Mouse (Mus musculus) urinary bladder, adult 18-20 months (tissue): ENCODE results near the gene Lamtor2.

Experiments
- DNase-seq, 2 experiments: peaks; one replicate each; pipeline ENCODE4 v3.0.0; 2022; ENCODE audit warnings: low spot score in 2 of 2, mixed read lengths in 2 of 2

Gene Lamtor2

DNA sequence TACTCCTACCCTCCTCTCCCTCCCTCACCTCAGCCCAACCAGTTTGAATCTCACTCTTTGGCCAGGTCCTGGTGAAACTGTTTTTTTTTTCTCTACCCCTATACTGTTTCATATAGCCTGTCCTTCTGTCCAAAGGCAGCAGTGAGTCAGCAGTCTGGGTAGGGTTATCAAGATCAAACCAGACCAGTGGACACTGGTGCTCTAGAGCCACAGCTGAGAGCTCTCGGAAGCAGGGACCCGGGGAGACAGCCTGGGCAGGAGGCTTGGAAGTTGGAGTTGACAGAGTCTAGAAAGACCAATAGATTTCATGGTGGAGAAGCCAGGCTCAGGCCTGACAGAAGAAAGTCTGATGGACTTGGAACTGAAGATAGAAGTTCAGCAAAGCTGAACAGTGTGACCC, 15.7 kb upstream of the Lamtor2 start:
- no peak for DNase-seq

DNA sequence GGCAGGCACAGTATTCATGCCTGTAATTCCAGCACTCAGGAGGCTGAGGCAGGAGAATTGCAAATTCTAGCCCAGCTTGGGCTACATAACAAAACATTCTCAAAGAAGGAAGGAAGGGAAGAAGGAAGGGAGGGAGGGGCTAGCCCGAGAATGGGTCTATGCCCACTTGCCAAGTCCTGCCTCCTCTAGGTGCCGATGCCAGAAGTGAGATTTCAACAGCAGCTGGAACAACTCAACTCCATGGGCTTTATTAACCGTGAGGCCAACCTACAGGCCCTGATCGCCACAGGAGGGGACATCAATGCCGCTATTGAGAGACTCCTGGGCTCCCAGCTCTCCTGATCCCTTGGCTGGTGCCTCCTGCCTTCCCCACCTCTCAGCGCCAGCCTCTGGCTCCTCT, 15.0 kb upstream of the Lamtor2 start:
- DNase-seq = no peak

DNA sequence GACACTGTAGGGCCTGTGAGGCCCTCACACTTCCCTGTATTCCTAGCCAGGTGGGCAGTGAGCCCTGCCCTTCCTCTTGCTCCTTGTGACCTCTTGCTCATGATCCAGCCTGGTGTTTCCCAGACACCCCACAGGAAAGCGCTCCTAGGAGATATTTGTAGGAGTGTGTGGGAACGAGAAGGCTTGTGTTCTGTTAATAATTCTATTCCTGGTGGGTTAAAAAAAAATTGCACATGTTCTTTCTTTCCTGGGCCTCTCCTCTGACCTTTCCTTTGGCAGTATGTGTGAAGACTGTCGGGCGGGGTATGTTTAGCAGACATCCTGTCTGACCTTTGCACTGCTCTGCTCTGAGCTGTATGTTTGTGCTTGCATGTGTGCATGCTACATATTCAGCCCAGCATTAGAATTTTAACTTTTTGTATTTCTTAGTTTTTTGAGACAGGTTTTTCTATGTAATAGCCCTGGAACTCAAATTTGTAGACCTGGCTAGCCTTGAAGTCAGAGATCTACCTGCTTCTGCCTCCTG, 13.7 kb upstream of the Lamtor2 start:
- DNase-seq = no peak

DNA sequence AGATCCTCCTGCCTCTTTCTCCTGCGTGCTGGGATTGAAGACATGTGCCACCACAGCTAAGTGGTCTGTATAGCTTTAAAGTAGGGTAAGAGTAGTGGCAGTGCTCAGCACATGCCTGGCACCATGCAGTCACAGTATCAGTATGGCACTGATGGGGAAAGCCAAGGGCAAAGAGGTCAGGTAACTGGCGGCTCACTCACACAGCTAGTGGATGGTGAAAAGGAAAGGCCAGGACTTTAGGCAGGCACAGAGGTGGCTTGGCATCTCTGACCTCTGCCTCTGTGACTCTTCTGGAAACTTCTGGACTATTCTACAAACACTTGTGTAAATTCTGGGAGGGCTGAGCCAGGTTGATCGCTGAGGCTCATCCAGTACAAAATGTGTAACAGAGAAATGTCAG, 13.2 kb upstream of the Lamtor2 start:
- no peak for DNase-seq

DNA sequence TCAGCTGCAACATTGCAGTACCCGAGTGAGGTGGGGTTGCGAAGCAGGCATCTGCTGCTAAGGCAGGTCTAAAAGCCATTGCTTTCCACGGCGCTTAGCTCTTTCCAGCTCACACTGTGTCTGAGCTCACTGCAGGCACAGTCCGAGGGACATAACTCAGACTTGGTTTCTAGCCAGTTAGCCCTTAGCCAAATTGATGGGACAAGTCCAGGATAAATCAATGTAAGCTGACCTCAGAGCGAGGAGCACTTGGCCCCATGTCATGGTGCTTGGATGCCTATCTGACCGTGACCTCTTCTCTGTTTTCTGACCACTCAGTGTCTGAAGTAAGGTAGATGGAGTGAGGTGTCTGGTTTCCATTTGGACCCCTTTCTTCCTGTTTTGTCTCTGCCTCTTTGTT, 11.1 kb upstream of the Lamtor2 start:
- DNase-seq = no peak

DNA sequence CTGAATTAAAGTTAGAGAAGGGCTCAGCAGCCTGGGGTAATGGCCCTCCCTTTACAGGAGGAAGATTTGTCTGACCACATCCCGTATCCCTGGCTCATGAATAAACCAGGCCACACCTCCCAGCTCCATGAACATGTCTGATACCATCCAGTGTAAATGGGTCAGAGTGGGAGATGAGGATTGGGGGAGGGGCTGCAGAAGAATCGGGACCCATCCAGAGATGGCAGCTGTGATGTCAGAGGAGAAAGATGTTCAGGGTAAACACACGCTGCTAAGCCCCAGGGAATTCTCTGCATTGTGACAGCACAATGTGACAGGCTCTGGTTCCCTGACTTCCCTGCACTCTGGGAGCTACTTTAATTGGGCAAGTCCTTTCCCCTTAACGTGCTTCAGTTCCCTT, 10.6 kb upstream of the Lamtor2 start:
- no peak for DNase-seq

DNA sequence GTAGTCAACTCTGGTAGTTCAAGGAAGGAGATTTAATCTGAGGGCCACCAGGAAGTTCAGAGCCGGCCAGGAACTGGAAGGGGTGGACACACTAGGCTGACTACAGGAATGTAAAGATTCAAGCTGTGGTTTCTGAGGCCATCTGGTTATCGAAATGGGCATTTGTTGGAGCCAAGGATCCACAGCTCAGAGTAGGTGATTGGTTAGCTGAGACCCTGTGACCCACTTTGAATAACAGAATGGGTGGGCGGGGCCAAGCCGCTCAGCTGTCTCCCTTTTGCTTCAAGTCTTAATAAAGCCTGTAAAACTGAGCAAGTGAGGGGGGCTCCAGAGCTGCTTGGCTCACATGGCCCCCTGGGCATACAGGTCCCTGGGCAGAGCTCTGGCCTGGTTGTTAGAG, 9.1 kb upstream of the Lamtor2 start:
- no peak for DNase-seq

DNA sequence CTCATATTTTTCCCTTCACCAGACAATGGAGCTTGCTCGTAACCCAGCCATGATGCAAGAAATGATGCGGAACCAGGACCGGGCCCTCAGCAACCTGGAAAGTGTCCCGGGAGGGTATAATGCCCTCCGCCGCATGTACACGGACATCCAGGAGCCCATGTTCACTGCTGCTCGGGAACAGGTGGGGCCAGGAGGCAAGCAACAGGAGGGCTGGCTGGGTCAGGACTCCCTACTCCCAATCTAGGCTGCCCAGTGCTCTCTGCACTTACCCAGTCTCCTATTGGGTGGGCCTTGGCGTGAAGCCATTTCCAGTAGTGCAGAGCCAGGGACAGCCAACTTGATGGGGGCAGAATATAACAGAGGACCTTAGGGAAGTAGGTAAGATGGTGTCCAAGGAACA, 6.7 kb upstream of the Lamtor2 start:
- no peak for DNase-seq

DNA sequence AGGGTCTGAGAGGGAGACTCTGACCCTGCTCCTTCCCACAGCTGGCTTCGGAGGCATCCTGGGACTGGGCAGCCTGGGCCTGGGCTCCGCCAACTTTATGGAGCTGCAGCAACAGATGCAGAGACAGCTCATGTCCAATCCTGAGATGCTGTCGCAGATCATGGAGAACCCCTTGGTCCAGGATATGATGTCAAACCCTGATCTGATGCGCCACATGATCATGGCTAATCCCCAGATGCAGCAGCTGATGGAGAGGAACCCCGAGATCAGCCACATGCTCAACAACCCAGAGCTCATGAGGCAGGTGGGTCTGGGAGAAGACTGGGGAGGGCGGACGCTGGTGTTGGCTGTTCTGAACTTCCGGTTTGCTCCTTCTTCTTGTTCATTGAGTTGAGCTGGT, 3.7 kb upstream of the Lamtor2 start:
- no peak for DNase-seq

DNA sequence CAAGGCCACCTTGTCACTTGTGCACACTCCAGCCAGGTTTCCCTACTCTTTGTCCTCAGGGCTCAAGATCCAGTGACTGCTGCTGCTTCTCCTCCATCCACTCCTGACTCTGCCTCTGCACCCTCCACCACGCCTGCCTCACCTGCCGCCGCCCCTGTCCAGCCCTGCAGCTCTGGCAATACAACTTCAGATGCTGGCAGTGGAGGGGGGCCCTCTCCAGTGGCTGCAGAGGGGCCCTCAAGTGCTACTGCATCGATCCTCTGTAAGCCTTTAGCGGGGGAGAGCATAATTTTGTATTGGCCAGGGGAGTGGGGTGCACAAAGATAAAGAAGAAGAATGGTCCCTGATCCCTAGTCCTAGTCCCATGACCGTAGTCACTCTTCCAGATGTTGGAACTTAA, 2.9 kb upstream of the Lamtor2 start:
- no peak for DNase-seq

DNA sequence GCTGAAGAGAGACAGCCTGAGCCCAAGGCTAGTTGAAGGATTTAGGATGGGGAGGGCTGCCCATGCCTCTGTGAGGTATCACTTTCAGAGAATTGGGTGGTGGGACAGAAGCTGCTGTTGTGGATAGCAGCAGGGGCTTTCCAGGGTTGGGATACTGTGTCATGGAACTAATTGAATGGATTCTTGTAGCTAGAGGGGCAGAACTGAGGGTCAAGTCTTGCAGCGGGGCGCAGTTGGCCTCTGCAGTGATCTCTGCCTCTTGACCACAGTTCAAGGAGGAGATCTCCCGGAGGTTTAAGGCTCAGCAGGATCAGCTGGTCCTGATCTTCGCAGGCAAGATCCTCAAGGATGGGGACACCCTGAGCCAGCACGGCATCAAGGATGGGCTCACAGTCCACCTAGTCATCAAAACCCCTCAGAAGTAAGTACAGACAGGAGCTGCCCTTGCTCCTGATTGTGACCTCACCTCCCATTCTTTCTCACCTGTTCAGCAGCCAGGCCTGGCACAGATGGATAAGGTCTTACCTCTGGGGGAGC, 2.3 kb upstream of the Lamtor2 start:
- DNase-seq = no peak

DNA sequence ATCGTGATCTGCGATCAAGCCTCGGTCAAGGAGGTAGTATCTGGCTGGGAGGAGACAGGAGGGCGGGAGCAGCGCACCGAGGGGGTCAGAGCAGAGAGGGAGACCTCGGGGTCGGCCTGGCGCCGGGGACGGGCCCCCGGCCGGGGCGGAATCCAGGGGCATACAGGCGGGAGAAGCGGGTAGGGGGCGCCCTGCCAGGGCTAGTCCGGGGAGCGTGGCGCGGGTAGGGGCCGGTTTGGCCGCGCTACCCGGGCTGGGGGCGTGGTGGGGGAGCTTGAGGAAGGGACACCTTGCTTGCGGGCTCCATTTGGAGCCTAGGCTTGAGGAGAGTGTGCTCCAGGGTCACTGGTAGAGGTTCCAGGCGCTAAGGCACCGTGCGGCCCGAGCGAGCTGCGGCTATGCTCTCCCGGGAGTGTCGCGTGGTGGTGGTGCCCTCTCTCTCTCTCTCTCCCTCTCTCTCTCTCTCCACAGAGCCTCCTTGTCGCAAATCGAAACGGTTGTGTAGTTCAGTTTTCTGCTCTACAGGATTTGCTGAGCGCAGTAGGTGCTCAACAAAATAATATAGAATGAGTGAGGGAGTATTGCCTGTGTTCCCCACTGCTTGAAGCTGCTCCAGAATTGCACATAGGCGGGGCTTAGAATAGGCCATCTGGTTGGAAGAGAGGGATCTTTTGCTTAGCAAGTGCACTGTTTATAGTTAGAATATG, 1.2 kb upstream of the Lamtor2 start:
- no peak for DNase-seq

DNA sequence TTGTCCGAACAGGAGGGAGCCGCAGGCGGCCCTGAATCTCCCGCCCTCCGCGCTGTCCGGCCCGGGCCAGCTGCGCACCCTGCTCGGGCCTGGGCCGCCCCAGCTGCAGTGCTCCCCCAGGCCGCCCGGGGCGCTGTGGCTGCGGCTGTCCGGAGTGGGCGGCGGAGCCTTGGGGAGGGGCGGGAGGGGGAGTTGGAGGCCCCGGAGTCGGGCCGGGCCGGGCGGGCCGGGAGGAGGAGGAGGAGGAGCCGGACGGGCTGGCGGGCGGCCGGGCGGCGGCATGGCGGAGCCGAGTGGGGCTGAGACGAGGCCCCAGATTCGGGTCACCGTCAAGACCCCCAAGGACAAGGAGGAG, 628 bp upstream of the Lamtor2 start, which contains the start of gene Ubqln4:
TSS of gene Ubqln4 (plus strand) at position 234 of the 355 bp plus-strand sequence.
- peak; percentile 88 to 90 for DNase-seq

DNA sequence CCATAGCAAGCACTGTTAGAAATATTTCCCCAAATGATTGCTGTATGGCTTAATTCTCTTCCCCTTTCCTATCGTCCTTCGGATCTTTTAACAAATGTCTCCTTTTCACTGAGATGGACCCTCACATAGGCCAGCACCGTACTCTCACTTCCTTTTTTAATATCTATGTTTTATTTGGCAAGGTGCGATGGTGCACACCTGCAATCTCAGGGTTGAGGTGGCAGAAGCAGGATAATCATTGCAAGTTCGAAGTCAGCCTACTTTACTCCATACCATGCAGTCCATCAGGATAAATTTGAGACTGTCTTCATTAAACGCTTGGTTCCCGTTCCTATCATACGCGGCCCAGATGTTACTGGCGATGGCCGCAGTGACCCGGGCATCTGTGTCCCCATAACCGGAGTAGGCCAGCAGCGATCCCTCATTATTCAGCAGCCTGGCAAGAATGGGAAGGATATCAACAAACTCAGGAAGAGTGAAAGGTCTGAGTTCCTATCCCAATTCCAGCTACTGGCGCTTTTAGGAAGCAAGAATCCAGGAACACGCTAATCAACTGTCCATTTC, 710 bp downstream of the Lamtor2 start:
- no peak for DNase-seq

DNA sequence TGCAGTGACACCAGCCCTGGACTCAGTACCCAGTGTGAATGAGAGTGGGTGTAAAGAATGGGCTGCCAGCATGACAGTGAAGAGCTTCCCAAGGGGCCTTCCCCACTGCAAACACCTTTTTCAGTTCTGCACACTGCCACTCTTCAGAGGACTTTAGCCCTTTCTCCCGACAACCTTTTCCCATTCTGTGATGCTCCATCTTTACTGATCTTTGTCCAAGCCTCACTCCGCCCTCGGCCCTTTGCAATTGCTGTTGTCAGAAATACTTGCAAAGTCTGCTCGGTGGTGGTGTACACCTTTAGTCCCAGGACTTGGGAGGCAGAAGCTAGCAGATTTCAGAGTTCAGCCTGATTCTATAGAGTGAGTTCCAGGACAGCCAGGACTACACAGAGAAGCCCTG, 1.3 kb downstream of the Lamtor2 start:
- no peak for DNase-seq

DNA sequence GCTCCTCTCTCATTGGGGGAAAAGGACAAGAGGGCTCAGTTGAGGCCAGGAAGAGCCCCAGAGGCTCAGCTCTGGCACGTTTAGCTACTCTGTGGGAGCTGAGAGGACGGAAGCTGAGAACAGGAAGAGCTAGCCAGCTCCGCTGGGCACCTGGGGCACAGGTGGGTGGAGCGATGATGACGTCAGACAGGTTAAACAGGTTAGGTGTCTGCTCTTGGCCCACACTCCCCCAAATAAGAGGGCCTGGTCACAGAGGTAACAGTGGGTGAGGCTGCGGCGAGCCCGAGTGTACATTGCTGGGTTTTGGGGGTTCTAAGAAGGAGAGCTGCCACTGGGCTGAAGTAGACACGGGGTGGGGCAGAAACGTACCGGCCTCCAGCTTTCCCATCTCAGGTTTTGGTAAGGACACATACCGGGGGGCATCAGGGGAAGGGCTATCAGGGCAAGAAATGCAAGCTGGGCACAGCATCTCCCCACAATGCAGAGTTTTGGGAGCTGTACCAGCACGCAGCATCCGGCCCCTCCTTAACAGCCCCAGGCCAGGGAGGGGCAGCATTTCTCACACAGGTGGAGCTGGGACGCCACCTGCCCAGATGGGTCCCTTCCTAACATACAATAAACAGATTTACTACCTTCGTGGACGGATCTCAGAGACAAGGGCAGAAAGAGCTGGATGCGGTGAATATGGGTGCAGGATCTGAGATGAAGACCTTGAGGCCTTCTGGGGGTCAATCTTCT, 4.5 kb downstream of the Lamtor2 start, which contains the start of gene Rab25:
TSS of gene Rab25 (minus strand) at position 121 of the 738 bp plus-strand sequence.
- DNase-seq = peak; percentile 67 to 71

DNA sequence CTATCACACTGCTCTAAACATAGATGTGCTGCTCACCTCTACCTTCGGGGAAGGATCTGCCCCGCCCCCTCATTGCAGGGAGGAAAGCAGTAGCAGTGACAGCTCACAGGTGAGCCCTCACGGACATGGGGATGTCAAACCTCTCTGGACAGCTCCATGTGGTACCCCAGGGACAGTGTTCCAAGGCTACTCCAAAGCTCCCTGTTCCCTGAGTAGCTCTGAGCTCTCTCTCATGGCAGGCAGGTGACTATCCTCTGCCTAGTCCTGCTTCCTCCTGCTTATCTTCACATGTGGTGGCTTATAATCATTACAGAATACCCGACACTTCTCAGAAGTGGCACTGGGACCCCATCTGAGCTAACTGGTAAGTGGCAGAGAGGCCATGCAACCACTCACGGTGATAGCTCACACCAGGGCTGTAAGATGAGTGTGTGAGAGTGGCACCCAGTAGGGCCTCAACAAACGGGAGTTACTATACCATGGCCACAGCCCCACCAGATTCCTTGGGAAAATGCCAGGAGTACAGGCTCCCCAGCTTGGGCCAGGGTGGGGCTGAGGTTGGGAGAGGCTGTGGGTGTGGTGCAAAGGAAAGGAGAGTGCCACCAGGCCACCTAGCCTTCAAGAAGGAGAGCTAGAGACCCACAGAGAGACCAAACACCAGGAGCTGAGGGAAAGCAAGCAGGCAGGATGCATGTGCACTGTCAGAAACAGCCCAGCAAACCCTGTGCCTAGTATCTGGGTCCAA, 6.0 kb downstream of the Lamtor2 start:
- DNase-seq = no peak

DNA sequence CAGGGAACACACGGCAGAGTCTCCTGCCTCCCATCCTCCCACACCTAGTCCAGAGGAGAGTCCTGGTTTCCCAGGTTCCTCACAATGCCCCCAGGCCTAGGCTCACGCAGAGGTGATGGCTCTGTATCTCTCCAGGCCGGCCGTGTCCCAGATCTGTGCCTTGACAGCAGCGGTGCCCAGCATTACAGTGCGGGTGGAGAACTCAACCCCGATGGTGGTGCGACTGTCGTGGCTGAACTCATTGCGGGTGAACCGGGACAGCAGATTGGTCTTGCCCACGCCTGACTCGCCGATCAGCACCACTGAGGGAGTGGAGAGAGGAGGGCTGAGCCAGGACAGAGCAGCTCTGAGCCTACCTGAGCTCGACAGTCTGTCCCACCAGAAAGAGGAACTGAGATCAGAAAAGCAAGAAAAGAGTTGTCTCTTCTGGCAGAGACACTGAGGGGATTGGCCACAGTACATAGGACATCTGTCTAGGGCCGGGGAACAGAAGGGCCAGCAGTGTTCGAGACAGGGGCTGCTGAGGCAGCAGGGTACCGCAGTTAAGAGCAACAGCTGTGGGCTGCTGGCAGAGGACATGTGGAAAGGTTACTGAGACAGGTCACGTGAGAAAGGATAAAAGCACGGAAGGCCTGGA, 7.8 kb downstream of the Lamtor2 start:
- DNase-seq = no peak

DNA sequence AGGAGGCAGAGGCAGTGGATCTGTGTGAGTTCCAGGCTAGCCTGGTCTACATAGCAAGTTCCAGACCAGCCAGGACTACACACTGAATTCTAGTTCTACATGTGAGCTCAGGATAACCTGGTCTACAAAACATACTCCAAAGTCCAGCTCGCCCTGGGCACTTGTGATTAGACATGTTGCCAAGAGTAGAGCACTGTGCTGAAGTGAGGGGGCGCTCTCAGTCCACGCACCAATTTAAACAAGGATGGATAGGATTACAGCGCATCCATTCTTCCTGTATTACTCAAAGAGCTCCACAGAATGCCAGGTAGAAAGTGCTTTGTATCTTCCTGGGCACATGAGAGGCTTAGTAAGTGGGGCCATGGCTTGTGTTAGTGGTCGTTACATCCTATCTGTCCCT, 8.4 kb downstream of the Lamtor2 start:
- no peak for DNase-seq

DNA sequence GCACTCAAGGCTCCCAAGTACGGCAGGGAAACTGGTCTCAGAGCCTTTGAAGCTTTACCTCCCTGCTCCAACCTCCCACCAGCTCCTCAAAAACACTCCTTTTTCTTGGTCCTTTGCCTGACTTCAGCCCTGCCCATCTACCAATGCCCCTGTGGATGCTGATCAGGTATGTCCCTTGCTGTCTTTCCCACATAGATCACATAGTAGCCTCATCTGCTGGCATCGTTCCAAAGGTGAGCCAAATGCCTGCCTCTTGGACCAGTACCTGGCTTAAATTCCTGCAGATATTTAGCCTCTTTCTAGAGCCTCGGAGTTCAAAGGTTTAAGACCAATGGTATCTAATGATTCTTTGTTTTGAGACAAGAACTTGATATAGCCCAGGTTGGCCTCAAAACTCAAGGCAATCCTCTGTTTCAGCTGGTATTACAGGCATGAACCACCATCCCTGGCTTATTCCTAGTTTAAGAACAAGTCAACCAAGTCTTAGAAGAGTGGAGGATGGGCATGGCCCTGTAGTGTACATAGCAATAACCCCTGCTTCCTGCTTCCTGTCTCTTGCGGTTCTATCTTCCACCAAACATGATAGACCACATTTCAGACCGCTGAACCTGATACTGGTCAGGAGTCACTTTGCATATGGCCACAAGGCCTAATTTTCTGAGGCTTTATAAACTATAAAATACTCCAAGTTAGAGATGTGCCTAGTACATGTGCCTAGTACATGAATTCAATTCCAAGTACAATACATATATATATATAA, 9.0 kb downstream of the Lamtor2 start:
- no peak for DNase-seq

DNA sequence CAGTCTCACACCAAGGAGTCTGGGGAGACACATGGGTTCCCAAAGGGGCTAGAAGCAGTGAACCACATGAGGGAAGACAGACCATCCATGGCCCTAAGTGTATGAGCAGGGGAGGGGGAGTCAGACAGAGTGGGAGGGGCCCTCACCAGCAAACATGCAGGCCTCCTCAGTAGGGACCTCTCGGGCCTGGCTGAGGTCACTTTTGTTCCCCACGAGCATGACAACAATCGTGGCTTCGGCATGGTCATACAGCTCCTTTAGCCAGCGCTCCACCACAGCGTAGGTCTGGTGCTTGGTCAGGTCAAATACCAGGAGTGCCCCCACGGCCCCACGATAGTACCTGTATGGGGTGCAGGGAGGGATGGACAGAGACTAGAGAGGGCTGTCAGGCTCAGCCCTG, 9.7 kb downstream of the Lamtor2 start:
- no peak for DNase-seq
